Mouse (Mus musculus) splenic B cell, adult 2 months (primary cell): Measurements from ENCODE around the gene Tmem233.

Experiments used
- DNase-seq: peaks from one replicate; pipeline ENCODE4 v3.0.0-alpha.2; 2011; ENCODE audit warnings: low read depth, low spot score
- H3K27me3 ChIP-seq: 2 replicates; pipeline ENCODE4 v1.6.1; 2012; ENCODE audit warnings: mild to moderate bottlenecking, low read length, moderate library complexity, mixed read lengths; ENCODE audit not compliant: control insufficient read depth, poor library complexity, insufficient read depth, severe bottlenecking
- H3K36me3 ChIP-seq: 2 replicates; pipeline ENCODE4 v1.6.1; 2012; ENCODE audit warnings: mild to moderate bottlenecking, low read length, moderate library complexity, mixed read lengths; ENCODE audit not compliant: control insufficient read depth, poor library complexity, insufficient read depth, severe bottlenecking

Tmem233 gene

DNA sequence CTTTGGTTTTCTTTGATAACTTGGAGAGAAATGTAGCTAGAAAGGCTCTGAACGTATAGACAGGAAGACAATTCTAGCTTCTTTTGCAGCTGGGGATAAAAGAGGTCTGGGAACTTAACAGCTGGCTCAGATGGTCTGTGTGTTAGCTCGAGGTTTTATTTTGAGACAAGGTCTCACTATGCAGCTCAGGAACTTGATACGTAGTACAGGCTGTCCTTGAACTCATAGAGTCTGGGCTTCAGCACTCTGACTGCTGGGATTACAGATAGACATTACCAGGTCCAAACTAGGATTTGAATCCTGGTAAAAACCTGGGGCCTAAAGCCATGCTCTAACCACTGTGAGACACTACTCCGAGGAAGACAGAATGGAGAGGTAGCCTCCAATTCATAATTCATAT is 36.8 kb downstream of the Tmem233 start:
- no peaks in the 10 kb centered on the region for H3K36me3 ChIP-seq
- H3K27me3 ChIP-seq: no peaks in the 10 kb centered on the region
- no peak for DNase-seq

DNA sequence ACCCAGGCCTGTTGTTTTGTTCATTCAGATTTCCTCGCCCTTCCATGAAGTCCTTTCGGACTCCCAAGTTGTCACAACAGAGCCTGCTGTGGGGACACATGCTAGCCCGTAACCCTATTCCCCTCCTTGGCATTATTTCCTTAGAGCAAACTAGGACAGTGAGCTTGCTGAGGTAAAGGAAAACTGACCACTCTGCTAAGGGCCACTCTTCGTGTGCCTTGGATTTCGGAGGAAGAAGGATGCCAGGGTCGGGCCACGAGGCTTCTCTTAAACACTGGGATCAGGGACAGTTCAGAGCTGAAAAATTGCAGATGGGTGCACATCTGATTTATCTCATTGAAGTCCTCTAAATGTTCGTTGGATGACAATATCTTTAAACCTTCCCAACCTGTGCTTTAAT is 37.5 kb downstream of the Tmem233 start:
- Histone ChIP-seq H3K27me3 (no peaks in the 10 kb centered on the region), H3K36me3 (no peaks in the 10 kb centered on the region)
- DNase-seq: no peak

DNA sequence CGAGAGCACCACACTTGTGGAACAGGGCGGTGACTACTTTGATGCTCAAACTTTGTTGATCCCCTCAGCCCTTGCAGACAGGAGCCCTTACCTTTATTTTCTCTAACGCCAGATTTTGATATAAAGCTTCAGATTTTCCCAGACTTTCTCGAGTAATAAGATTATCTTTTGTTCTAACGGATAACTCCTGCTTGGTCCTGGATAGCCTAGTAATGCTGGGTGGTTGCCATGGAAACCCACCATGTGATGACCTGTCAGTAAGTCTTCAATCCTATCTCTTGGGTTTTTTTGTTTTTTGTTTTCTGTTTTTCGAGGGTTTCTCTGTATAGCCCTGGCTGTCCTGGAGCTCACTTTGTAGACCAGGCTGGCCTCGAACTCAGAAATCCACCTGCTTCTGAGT is 40.8 kb downstream of the Tmem233 start:
- Histone ChIP-seq H3K27me3 (no peaks in the 10 kb centered on the region), H3K36me3 (no peaks in the 10 kb centered on the region)
- no peak for DNase-seq

DNA sequence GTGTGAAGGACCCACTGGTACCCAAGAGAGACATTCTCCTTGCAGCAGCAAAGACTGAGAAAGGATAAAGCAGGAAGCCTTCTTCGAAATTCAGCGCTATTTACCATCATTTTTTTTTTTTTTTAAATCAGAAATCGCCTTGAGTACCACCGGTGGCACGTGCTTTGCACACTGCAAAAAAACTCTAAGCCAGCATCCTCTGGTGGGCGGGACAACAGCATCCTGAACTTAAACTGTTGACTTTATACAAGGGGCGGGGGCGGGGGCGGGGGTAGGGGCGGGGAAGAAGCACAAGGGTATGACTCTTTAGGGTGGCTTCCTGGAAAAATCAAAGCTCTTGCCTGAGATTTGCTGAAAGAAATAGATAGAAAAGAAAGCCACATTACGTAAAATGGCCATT is 43.3 kb downstream of the Tmem233 start:
- no peaks in the 10 kb centered on the region for H3K36me3 ChIP-seq

DNA sequence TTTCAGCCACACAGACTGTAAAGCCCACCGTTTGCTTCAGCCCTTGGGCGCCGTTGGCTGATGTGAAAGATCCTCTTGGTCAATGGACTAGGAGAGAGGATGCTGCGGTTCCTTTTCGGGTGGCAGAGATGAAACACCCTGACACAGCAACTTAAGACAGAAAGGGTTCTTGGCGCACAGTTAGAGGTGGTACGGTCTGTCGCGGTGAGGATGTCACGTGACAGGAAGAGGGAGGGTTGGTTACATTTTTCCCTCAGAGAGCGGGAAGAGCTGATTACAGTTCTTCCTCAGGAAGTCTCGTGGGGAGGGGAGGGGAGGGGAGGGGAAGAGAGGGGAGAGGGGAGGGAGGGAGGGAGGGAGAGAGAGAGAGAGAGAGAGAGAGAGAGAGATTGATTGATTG is 45.3 kb downstream of the Tmem233 start:
- DNase-seq: no peak
- no peaks in the 10 kb centered on the region for H3K36me3 ChIP-seq

More for the DNA sequence above, 43.3 kb downstream of the Tmem233 start:
- DNase-seq: no peak
- H3K27me3 ChIP-seq: no peaks in the 10 kb centered on the region

DNA sequence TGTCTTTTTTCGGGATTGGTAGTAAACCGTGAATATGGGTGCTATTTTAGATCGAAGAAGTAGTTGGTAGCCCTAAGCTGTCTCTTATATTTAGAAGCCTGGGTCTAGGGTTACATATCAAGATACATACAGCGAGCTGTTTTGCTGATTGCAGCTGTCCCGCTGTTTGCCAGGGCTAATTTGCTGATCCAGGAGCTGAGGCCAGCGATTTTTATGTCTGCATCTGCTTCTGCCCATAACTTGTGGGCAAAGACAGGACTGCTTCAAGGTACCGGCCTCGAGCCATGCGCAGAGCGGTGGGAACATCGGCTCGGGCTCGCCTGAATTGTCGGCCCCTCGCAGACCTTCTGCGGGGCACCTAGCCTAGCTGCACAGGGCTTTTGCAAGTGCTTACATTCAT is 46.6 kb downstream of the Tmem233 start:
- Histone ChIP-seq H3K27me3 (no peaks in the 10 kb centered on the region), H3K36me3 (no peaks in the 10 kb centered on the region)
- DNase-seq: no peak

More for the DNA sequence above, 45.3 kb downstream of the Tmem233 start:
- no peaks in the 10 kb centered on the region for H3K27me3 ChIP-seq

DNA sequence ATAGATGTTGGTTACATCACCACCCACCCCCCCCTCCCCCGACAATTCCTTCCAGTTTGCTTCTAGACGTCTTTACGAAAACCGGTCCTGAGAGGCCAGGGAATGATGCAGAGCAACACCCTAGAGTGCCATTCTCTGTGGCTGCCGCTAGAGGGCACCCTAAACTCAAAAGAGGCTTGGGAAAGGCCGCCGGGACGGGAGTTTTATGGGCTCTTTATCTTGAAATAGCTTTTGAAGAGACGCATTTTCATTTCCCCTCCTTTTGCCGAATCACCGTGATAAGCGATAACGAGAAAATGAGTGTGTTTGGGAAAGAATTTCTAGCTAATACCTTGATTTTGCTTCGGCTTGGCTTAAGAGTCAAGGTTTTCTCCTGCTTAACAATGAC is 51.9 kb downstream of the Tmem233 start:
- Histone ChIP-seq H3K36me3 (no peaks in the 10 kb centered on the region), H3K27me3 (no peaks in the 10 kb centered on the region)
- DNase-seq: peak; percentile 74

DNA sequence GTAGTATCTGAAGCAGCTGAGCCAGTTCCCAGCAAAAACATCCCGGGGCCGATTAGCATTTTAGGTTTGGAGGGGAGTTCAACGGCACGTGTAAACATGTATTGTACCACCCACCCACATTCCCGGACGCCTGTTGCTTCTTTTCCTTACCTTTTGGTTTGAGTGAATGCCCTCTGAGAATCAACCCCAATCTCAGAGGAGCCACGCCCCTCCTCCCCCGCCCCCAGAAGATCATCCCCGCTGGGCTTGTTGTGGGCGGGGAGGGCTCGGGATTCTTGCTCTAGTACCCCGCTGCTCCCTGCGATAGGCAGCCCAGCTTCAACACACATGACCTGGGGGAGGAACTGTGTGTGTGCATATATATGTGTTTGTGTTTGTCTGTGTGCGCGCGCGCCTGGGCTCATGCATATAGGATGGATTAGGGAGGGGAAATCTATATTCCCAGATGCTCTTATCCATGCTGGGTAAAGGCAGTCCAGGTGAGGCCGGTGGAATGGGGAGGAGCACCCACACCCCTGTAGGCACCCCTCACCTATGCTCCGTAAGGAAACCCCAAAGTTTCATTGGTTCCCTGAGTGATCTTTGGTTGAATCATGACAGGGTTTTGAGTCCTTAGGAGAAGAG is 52.4 kb downstream of the Tmem233 start:
- no peak for DNase-seq
- H3K27me3 ChIP-seq: no peaks in the 10 kb centered on the region
- H3K36me3 ChIP-seq: no peaks in the 10 kb centered on the region

DNA sequence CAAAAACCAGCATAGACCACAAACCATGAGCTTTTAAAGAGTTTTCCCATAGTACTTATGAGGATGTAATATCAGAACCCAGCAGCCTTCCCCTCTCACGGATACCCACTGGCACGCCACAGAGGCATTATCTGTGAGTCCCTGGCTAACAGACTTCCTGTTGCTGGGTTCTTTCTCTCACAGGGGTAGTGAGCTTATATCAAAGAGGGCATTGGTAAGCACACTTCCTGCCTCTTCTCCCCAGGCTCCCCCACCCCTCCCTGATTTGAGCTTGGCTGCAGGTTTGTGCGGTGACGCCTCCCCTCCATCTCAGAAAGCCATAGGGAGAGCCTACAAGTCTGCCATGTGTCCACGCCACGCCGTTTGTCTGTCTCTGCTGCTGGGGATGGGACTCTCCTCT is 54.0 kb downstream of the Tmem233 start:
- H3K27me3 ChIP-seq: no peaks in the 10 kb centered on the region
- no peaks in the 10 kb centered on the region for H3K36me3 ChIP-seq
- peak; percentile 39 for DNase-seq

DNA sequence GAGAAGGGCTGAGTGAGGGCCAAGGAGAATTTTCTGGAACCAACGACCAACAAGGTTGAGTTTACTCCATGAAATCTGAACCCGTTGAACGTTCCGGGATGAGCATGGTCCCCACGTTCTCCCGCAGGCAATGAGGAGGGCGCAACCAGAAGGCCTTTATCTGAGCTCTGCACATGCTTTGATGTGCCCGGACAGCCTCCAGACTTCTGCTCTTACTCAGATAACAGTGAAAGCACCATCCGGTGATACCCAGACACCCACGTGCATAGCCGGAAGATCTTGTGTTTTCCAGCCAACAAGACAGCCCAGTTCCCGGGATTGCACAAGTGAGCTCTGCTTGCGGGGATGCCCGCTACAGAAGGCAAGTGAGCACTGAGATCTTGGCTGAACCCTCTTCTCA is 56.5 kb downstream of the Tmem233 start:
- Histone ChIP-seq H3K36me3 (no peaks in the 10 kb centered on the region; the same call in 1 of the 2 replicates), H3K27me3 (no peaks in the 10 kb centered on the region)
- DNase-seq: no peak

DNA sequence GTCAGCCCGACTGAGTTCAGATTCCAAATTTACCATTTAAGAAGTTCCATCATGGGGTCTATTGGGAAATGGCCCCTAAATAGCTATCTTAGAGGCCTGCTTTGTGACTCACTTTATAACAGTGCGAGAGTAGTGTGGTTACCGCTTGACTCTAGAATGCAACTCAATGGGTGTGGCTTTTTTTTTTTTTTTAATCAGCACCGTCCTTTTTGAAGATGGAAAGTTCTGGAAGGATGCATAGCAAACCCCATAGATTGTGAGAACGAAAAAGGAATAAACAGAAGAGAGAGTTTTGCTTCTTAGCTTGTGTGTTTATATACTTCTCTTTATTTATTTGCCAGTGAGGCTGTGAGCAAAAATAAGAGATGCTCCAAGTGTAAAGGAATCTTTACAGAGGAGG is 56.9 kb downstream of the Tmem233 start:
- H3K27me3 ChIP-seq: no peaks in the 10 kb centered on the region
- no peak for DNase-seq
- no peaks in the 10 kb centered on the region; the same call in none of the 2 replicates for H3K36me3 ChIP-seq

DNA sequence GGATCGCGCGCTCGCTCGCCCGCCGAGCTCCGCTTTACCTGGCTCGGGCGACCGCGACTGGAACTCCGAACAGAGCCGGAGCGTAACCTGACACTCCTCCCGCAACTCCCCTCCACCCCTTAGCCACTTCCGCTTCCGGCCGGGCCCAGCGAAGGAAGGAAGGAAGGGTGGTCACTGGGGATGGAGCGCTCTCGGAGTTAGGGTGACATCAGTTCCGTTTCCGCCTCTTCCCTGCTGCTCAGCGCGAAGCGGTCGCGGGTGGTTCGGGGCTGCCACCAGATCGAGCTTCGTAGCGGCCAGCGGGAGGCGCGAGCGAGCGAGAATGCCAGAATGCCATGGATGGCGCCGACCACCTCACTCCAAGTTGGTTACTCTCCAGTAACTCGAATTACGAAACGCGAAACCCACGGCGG is 58.7 kb downstream of the Tmem233 start, which contains the start of gene Prkab1:
Gene Prkab1 (minus strand): TSS at position 182 of the 413 bp plus-strand sequence.
- peak; percentile 95 for DNase-seq
- peaks cover 8% of the 10 kb centered on the region for H3K36me3 ChIP-seq
- no peaks in the 10 kb centered on the region for H3K27me3 ChIP-seq

DNA sequence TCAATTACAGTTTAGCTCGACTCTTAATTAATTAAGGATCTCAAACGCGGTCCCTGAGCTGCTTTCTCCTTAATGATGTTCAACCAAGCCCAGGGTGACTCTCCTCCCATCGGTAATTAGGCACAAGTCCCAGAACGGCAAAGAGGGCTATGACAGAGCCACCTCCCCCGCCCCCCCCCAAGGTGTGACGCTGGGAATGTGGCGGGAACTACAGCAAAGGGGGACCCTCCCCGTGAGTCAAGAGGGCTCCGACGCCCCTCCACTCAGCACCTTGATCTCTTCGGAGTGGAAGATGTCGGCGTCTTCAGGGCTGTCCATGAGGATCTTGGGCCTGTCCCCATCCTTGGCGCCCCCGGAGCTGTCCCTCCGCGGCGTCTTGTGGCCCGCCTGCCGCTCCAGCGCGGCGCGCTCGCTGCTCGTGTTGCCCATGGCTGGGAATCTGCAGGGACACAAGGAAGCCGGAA is 59.2 kb downstream of the Tmem233 start:
- no peak for DNase-seq
- H3K27me3 ChIP-seq: no peaks in the 10 kb centered on the region

DNA sequence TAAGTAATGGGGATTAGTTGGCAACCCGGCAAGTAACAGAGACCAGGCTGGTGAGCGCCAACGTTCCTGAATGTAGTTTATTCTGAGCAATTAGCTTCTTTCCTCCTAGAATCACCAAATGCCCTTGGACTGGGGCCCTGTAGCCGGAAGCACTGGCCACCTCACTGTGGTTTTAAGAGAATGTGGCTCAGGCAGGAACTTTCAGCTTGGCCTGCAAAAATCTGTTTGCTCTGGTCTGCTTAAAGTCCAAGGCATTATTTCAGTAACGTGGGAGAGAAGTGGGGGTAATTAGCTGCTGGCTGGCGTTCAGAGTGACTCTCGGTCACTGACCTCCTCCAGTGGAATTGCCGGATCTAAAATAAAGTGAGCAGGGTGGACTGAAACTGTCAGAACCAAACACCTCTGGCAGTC is 59.8 kb downstream of the Tmem233 start:
- Histone ChIP-seq H3K27me3 (no peaks in the 10 kb centered on the region), H3K36me3 (peaks cover 9% of the 10 kb centered on the region)
- DNase-seq: no peak

More for the DNA sequence above, 59.2 kb downstream of the Tmem233 start:
- H3K36me3 ChIP-seq: peaks cover 8% of the 10 kb centered on the region

DNA sequence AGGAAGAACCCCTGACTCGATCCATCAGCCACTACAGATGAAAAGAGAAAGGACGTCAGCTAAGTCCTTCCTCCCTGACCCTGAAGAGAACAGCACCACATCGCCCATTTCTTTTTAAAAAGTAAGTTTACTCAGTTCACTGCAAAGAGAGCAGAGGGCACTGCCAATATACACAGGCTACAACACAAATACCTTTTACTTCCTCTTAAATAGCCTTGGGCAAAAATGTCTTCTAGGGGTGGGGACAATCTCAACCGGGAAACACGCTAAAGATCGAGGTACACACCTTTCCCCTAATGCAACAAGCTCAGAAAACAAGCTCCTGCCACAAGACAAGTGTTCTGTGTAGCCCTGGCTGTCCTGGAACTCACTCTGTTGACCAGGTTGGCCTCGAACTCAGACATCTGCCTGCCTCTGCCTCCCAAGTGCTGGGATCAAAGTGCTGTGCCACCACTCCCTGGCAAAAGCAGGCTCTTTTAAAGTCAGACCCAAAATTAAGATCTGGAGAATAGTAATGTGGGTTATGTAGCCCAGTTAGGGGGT is 60.3 kb downstream of the Tmem233 start:
- Histone ChIP-seq H3K36me3 (peaks cover 10% of the 10 kb centered on the region), H3K27me3 (no peaks in the 10 kb centered on the region)
- DNase-seq: no peak

DNA sequence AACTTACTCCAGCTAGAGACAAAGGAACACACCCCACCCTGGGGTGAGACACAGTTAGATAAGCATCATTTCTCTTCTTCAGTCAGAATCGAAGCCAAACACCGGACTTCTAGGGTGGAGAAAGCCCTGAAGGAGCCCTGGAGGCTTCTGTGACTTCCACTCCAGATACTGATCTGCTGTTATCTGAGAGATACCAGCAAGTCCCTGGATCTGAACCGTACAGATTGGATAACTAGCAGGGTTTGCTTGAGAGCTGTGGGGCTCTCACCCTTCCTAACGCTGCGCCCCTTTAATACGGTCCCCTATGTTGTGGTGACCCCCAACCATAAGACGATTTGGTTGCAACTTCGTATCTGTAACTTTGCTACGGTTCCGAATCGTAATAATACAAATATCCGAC is 60.9 kb downstream of the Tmem233 start:
- no peak for DNase-seq
- H3K36me3 ChIP-seq: peaks cover 10% of the 10 kb centered on the region
- no peaks in the 10 kb centered on the region for H3K27me3 ChIP-seq
